In the genomic region with DNA sequence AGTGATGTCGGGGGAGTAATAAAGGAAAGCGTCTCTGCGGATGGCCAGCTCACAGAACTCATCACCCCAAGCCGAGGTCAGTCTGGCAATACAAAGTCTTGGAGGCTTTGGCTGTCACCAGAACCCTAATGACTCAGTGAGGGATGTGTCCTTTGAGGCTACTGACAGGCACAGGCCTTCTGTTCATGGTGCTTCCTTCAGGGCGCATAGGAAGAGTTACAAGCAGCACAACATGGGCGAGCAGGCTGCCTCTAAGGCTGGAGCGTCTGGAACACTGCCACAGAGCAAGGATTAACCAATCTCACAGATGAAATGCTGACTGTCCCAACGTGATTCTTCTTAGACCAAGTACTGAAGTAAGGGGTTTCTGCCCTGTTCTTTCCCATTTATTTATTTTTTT, we compare ENCODE assay signal across 22 mouse cellular contexts. TPM values are rescaled to one million over a fixed set of nuclear protein-coding genes. Genes with fewer than 3 reads are reported as not detected.
DNase-seq lines count a peak whose midpoint lies in the region; ATAC-seq and TF ChIP-seq lines count a peak whose summit lies in the region.
"Had no signal": no experiment of that assay in that cellular context is flagged by ENCODE, and none has a peak within 500 bp of the region (broad histone marks: within the 10 kb centered on the region; RNA-seq: fewer than 3 reads in every experiment).

No protein-coding gene starts in this region.

- 0 out of 2 replicates have a peak overlapping the region, but pooled peaks have one; percentile 1 for H3K27ac ChIP-seq in gastrocnemius, adult 2 months
- H3K27ac ChIP-seq in kidney, embryonic 15.5 days, result no peak overlapping the region
- H3K27ac ChIP-seq: embryonic facial prominence, embryonic 15.5 days; forebrain, embryonic 10.5 days; heart, embryonic 13.5 days; hindbrain, embryonic 12.5 days; hindbrain, postnatal 0 days had no signal

- H3K27me3 ChIP-seq in kidney, embryonic 15.5 days, result peaks cover 7% of the 10 kb centered on the region
- H3K27me3 ChIP-seq: embryonic facial prominence, embryonic 15.5 days; Patski had no signal

- no peak overlapping the region for H3K4me3 ChIP-seq in gastrocnemius, adult 2 months
- no peak overlapping the region for H3K4me3 ChIP-seq in lung, adult 2 months (replicated peaks; ENCODE audit: extremely low read depth, low read depth, low read length)
- H3K4me3 ChIP-seq in kidney, embryonic 15.5 days (replicated peaks), result no peak overlapping the region
- H3K4me3 ChIP-seq: embryonic facial prominence, embryonic 15.5 days; erythroblast, embryonic 14.5 days; forebrain, embryonic 10.5 days; heart, embryonic 13.5 days; hindbrain, embryonic 12.5 days had no signal

- WGBS in lung, adult 2 months, result 79% methylated on average over 8 of the region's 8 CpGs
- WGBS in kidney, embryonic 15.5 days, result 52% methylated on average over 8 of the region's 8 CpGs

- TF ChIP-seq CTCF in gastrocnemius, adult 2 months (IDR thresholded peaks at IDR 0.05), result no peak
- TF ChIP-seq CTCF in lung, adult 2 months (IDR thresholded peaks at IDR 0.05; ENCODE audit: insufficient read depth, low read length), result no peak

- H3K4me2 ChIP-seq in kidney, embryonic 15.5 days, result no peak overlapping the region
- H3K4me2 ChIP-seq: embryonic facial prominence, embryonic 15.5 days; heart, embryonic 13.5 days; hindbrain, embryonic 12.5 days had no signal

- intact Hi-C loops in gastrocnemius, adult 2 months (cut with DNase I), result no loop called here

- no peak overlapping the region for H3K9ac ChIP-seq in kidney, embryonic 15.5 days
- H3K9ac ChIP-seq: embryonic facial prominence, embryonic 15.5 days; heart, embryonic 13.5 days; hindbrain, embryonic 12.5 days had no signal

- TF ChIP-seq POLR2A in lung, adult 2 months (IDR thresholded peaks at IDR 0.05; ENCODE audit: borderline replicate concordance, extremely low read depth, low read depth, low read length), result no peak

- H3K9me3 ChIP-seq in kidney, embryonic 15.5 days (replicated peaks), result no peaks in the 10 kb centered on the region
- H3K9me3 ChIP-seq: embryonic facial prominence, embryonic 15.5 days; forebrain, embryonic 10.5 days; heart, embryonic 13.5 days; hindbrain, embryonic 12.5 days had no signal

- ATAC-seq in kidney, embryonic 15.5 days (replicated peaks; ENCODE audit: low FRiP score), result no peak
- ATAC-seq in megakaryocyte-erythroid progenitor cell, adult 5-6 weeks (replicated peaks; ENCODE audit: low FRiP score, low TSS enrichment, poor library complexity, severe bottlenecking), result no peak
- ATAC-seq: activated CD4-positive, CD25-positive, alpha-beta regulatory T cell, adult 4 months; forebrain, embryonic 14.5 days; hindbrain, postnatal 0 days; Patski had no signal

- DNase-seq in adrenal gland, adult 2 months, result peak; percentile 31
- no peak for DNase-seq in adrenal gland, postnatal 4 days (ENCODE audit: low spot score in 2 of 2)
- peak; percentile 55 for DNase-seq in gastrocnemius, adult 2 months
- no peak for DNase-seq in gastrocnemius, adult 8-10 months (ENCODE audit: low spot score in 2 of 2)
- peak; percentile 31 for DNase-seq in lung, postnatal 10 days
- no peak for DNase-seq in lung, adult 2 months
- DNase-seq: adrenal gland, adult 8-10 months; cerebellum, adult 2 months; embryo, embryonic 11 days; heart, postnatal 4 days; kidney, adult 18-20 months had no signal

- no peaks in the 10 kb centered on the region for H3K36me3 ChIP-seq in kidney, embryonic 15.5 days
- H3K36me3 ChIP-seq: embryonic facial prominence, embryonic 15.5 days; forebrain, embryonic 10.5 days; heart, embryonic 13.5 days; hindbrain, embryonic 12.5 days had no signal

- peaks cover 6% of the 10 kb centered on the region; the same call in 1 of the 2 replicates for H3K4me1 ChIP-seq in lung, adult 2 months (ENCODE audit: control insufficient read depth, insufficient read depth, low read length)
- H3K4me1 ChIP-seq in kidney, embryonic 15.5 days, result peaks cover 27% of the 10 kb centered on the region

RNA-seq across cellular contexts. Expression of a gene that starts 55.4 kb away (rescaled TPM):
- 10 to 100 TPM; 12.2 to 16.2 TPM for total RNA-seq in adrenal gland, adult 2 months (2021)
- 0.78 and 0.99 TPM in 2 replicates for polyA plus RNA-seq in adrenal gland, adult 2 months (2012; rRNA removed)
- total RNA-seq in adrenal gland, postnatal 4 days (2021), result 10 to 100 TPM; 15.3 to 17.6 TPM
- 10 to 100 TPM; 23.6 to 28.2 TPM for total RNA-seq in gastrocnemius, adult 2 months (2021)
- 10 to 100 TPM; 26.3 to 34.3 (median 28.9) TPM for total RNA-seq in gastrocnemius, adult 8-10 months (2022)
- polyA plus RNA-seq in lung, adult 2 months (2012; rRNA removed), result 2.7 and 4.0 TPM in 2 replicates
- polyA plus RNA-seq in kidney, embryonic 15.5 days (2015; fragmentation: Nextera tagmentation; extraction: Ambion mirVana), result 6.4 and 6.7 TPM in 2 replicates
- 8.2 and 15.4 TPM in 2 replicates for total RNA-seq in megakaryocyte-erythroid progenitor cell, adult 5-6 weeks (2014; fragmentation: Nextera tagmentation)
- 17.8 and 18.1 TPM in 2 replicates for total RNA-seq in megakaryocyte-erythroid progenitor cell, adult 5-6 weeks (2017)

Comparison
In these comparisons a context has a peak if more than half of its experiments do, and no peak if none do; other contexts are left out.
1. DNase-seq: peak in adrenal gland, adult 2 months (single experiment), gastrocnemius, adult 2 months (single experiment) and lung, postnatal 10 days (single experiment); none in adrenal gland, postnatal 4 days (0 of 2), gastrocnemius, adult 8-10 months (0 of 2) and lung, adult 2 months (single experiment).